Mouse (Mus musculus): ENCODE results near the gene Zfp276.

- no peak for TF ChIP-seq CTCF (IDR thresholded peaks at IDR 0.05; ENCODE audit: low read depth)
- TF ChIP-seq EP300 (optimal IDR thresholded peaks at IDR 0.05): no peak
These were observed 20.5 kb downstream of the Zfp276 start for GRCm38 (mm10) chr8:123274447-123274846.
